ENCODE assay signal across 8 mouse cellular contexts in the genomic region with DNA sequence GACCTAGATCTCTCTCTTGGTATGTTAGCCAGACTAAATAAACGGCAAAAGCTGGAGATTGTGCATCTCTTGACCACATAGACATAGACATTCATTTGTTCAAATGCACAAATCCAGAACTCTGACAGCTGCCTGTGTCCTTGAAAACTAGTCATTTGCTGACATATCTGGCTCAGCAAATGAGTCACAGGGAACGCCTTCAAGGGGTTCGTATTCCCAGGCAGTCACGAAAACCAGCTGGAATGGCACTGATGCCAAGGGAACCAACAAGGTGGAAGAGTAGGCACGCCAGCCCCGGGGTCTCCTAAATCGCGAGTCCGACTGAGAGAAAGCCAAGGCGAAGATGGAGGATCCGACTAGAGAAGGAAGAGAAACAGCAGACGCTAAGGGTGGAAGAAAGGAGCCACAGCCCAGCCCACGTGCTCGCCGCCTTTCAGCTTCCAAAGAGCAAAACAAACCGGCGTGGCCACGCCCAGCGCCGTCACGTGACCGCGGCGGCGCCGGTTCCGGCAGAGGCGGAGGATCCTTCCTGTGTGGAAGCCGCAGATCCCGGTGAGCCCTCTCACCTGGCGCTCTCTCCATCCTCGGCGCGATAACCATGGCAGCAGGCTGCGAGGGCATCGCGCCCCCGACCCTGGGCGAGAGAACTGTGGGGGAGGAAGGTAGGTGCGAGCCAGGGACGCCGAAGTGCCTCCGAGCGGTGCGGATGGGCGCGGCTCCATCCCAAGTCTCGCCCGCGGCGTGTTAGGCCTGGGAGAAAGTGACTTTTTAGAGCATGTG. TPM values are rescaled to one million over a fixed set of nuclear protein-coding genes. Genes with fewer than 3 reads are reported as not detected.
DNase-seq lines count a peak whose midpoint lies in the region; ATAC-seq and TF ChIP-seq lines count a peak whose summit lies in the region.

A gene (plus strand): TSS at position 498 of the 780 bp plus-strand sequence.

- peak within 1 kb of the TSS; percentile 96 for H3K4me2 ChIP-seq in hindbrain, postnatal 0 days (ENCODE audit: low read depth, low read length)

- peak within 1 kb of the TSS; percentile 76 for H3K4me3 ChIP-seq in gastrocnemius, adult 2 months
- H3K4me3 ChIP-seq in hindbrain, postnatal 0 days (ENCODE audit: low read length), result peak within 1 kb of the TSS; percentile 89
- peak within 1 kb of the TSS; percentile 89 for H3K4me3 ChIP-seq in left cerebral cortex, adult 2 months
- H3K4me3 ChIP-seq in macrophage (ENCODE audit: inconsistent target), result peak within 1 kb of the TSS; percentile 50

- peaks cover 15% of the 10 kb centered on the region; the same call in 1 of the 2 replicates for H3K4me1 ChIP-seq in hindbrain, postnatal 0 days (ENCODE audit: insufficient read depth, low read length)

- TF ChIP-seq CTCF in gastrocnemius, adult 2 months (IDR thresholded peaks at IDR 0.05), result no peak
- no peak for TF ChIP-seq CTCF in hindbrain, postnatal 0 days (IDR thresholded peaks at IDR 0.05; ENCODE audit: low read depth)
- TF ChIP-seq CTCF in left cerebral cortex, adult 2 months (IDR thresholded peaks at IDR 0.05), result no peak

- H3K79me2 ChIP-seq in macrophage (ENCODE audit: inconsistent target), result peaks cover 58% of the 10 kb centered on the region

- ATAC-seq in activated CD4-positive, CD25-positive, alpha-beta regulatory T cell, adult 4 months, result peak; percentile 84
- peak; percentile 69 for ATAC-seq in common myeloid progenitor, adult 5-6 weeks (replicated peaks; ENCODE audit: low read depth, poor library complexity, severe bottlenecking)
- peak; percentile 89 for ATAC-seq in hindbrain, postnatal 0 days

- no peaks in the 10 kb centered on the region for H3K27me3 ChIP-seq in hindbrain, postnatal 0 days (ENCODE audit: insufficient read depth, low read length)

- peak within 1 kb of the TSS; percentile 88 for H3K9ac ChIP-seq in hindbrain, postnatal 0 days (replicated peaks; ENCODE audit: low read length)

- no peaks in the 10 kb centered on the region for H3K36me3 ChIP-seq in hindbrain, postnatal 0 days (ENCODE audit: insufficient read depth, low read length)
- H3K36me3 ChIP-seq in macrophage (ENCODE audit: inconsistent target), result no peaks in the 10 kb centered on the region

- intact Hi-C loops in gastrocnemius, adult 2 months (cut with DNase I), result loop anchor here (2.0 to 5.0 kb wide), 3 partner anchors 21 to 47 kb away; no protein-coding TSS in a partner anchor
- intact Hi-C loops in left cerebral cortex, adult 2 months (cut with DNase I), result loop anchor here (5.0 kb wide), 1 partner anchor 38 kb away; no protein-coding TSS in a partner anchor

- peak within 1 kb of the TSS; percentile 97 for H3K27ac ChIP-seq in gastrocnemius, adult 2 months
- H3K27ac ChIP-seq in hindbrain, postnatal 0 days, result peak within 1 kb of the TSS; percentile 66; the same call in 1 of the 2 replicates
- peak within 1 kb of the TSS; percentile 91 for H3K27ac ChIP-seq in left cerebral cortex, adult 2 months
- peak within 1 kb of the TSS; percentile 76 for H3K27ac ChIP-seq in macrophage

- under 1% methylated on average over 51 of the region's 51 CpGs for WGBS in hindbrain, postnatal 0 days
- WGBS in macrophage (ENCODE audit: missing documents), result 1% methylated on average over 50 of the region's 51 CpGs

- H3K9me3 ChIP-seq in hindbrain, postnatal 0 days (ENCODE audit: low read length), result no peaks in the 10 kb centered on the region

- peak; percentile 96 for DNase-seq in gastrocnemius, adult 2 months
- DNase-seq in hindbrain, postnatal 0 days (ENCODE audit: low spot score), result peak; percentile 92
- peak; percentile 89 to 92 for DNase-seq in left cerebral cortex, adult 2 months (ENCODE audit: extremely low spot score in 1 of 2, low spot score in 2 of 2)
- DNase-seq in retina, postnatal 7 days (ENCODE audit: low read depth, low spot score), result peak; percentile 67
- peak; percentile 88 to 93 for DNase-seq in urinary bladder, adult 18-20 months (ENCODE audit: low spot score in 2 of 2)

RNA-seq across cellular contexts. Expression of the gene that starts here (rescaled TPM):
- polyA plus RNA-seq in activated CD4-positive, CD25-positive, alpha-beta regulatory T cell, adult 4 months (2017; shearing (Covaris generic)), result 10 to 100 TPM; 22.4 to 28.9 TPM
- total RNA-seq in common myeloid progenitor, adult 5-6 weeks (2017), result 2.5 and 4.5 TPM in 2 replicates
- 1 to 10 TPM; 3.1 to 3.3 TPM for total RNA-seq in gastrocnemius, adult 2 months (2021)
- total RNA-seq in hindbrain, postnatal 0 days (2014; rRNA removed), result 5.0 and 7.9 TPM in 2 replicates
- polyA plus RNA-seq in hindbrain, postnatal 0 days (2015; fragmentation: Nextera tagmentation; extraction: Ambion mirVana), result 4.4 and 5.8 TPM in 2 replicates
- total RNA-seq in left cerebral cortex, adult 2 months (2021), result 1 to 10 TPM; 6.7 to 7.6 TPM
- 10 to 100 TPM in 22 of 26 experiments, 1 to 10 TPM in 4; 6.0 to 30.4 (median 14.4) TPM for total RNA-seq in macrophage (2018; cell fraction: chromatin; rRNA removed)
- total RNA-seq in macrophage (2018; cell fraction: cytosol; rRNA removed), result 1 to 10 TPM; 3.0 to 5.0 (median 4.1) TPM
- 10 to 100 TPM in 16 of 26 experiments, 1 to 10 TPM in 10; 6.6 to 18.6 (median 10.8) TPM for total RNA-seq in macrophage (2018; cell fraction: nucleus; rRNA removed)
- polyA plus RNA-seq in macrophage (2018), result 3.0 to 4.0 TPM (median 3.0 TPM) in 3 replicates

Comparison
In these comparisons a context has a peak if more than half of its experiments do, and no peak if none do; other contexts are left out.
1. Peak in every context shown above with its lines: DNase-seq, ATAC-seq, H3K4me3 ChIP-seq and H3K27ac ChIP-seq.